Mouse (Mus musculus) Muller cell, postnatal 12 days (primary cell): ENCODE results near the gene Ctcfl.
"Not testable (repeated sequence)": the region's sequence is repeated elsewhere in the genome, so short reads cannot be mapped to it uniquely, and the experiment has no call there.

Experiments
- DNase-seq: peaks from one replicate; pipeline ENCODE4 v3.0.0-alpha.2; 2015; ENCODE audit errors: inconsistent ontology term

The Ctcfl gene

GRCm38 (mm10) chr2:173143611-173144010, 24.3 kb upstream of the Ctcfl start:
- no peak for DNase-seq

DNA sequence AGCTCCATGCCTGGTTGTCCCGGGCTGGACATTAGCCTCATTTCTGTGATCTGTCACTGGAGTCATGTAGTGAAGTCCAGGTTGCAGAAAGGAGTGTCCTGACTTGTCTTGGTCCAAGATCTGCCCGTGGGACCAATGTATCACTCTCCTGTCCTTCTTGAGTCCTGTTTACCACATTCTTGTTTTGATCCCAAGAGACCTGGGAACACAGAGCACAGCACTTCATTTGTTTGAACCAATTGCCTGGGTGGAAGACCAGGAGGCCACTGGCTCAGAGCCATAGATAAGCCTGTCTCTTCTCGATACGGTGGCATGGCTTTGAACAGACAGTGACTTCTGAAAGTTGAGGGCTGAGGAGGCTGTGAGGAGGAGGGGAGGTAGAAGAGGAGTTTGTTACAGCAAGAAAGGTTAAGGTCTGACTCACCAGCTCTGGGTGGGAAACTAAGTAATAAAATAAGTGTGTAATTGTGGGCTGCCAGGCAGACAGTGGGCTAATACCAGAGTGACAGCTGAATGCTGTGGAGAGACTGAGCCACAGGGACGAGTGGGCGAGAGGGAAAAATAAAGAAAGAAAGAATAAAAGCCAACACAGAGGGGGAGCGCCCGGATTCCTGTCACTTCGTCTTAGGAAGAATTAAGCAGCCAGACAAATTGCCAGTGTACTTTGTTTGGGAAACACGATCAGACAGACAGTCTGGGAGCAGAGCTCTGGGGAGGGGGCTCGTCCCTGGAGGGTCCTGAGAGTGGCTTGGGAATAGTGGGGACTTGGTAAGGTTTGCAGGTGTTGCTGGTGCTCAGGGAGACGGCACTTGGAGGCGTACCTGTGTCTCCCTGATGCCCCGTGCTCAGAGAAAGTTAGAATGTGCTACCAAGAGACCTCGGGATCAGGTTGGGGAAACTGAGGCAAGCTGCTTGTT, 19.3 kb upstream of the Ctcfl start:
- DNase-seq, result peak; percentile 45

DNA sequence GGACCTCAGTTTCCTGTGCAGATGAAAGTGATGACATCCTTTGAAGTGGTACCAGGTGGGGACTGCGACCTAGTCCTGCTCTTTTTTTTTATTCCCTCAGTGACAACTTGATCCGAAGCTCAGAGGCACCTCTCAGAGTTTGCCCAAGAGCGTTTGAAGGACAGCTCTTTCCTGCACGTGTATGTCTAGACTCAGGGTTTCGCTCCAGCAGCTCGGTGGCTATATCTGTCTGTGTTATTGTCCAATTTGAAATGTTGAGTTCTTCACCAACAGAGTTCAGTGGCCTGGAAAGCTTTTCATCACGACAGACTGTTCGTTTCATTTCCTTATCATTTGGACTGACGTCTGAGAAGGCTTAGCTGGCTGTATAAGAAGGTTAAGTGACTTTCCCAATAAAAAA, 15.4 kb upstream of the Ctcfl start:
- no peak for DNase-seq

GRCm38 (mm10) chr2:173132794-173133300, 13.5 kb upstream of the Ctcfl start:
- no peak for DNase-seq

DNA sequence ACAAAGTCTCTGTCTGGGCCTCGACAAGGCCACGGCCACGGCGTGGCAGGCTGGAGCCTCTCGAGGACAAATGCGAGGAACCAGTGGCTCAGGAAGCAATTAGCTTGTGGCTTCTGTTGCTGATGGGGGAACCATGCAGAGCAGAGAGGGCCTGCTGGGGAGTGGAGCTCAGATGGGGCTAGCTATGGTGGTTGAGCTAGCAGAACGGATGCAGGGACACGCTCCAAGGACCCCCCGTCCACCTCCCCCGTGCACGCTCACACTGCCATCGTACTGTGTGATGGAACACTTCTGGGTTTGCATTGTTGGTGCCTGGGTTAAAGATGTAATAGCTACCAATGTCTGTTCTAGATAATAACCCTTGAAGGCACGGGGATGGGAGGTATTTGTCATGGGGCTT, 12.9 kb upstream of the Ctcfl start:
- no peak for DNase-seq

DNA sequence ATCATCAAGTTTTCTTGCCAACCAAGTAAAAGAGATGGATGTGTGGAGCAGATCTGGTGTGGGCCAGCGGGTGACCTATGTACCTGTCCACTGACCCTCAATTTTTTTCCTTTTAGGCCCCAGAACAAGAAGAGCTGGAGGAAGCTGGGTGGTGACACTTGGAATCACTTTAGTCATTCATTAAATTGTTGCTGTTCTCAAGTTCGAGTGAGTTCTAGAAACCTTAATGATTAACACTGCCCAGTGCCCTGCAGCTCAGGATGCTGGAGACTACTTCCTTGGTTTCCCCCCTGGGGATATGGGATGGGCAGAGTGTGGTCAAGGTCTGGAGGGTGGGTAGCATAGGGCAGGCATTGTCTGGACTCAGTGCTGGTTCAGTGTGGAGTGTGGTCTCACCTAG, 9.8 kb upstream of the Ctcfl start:
- DNase-seq, result no peak

DNA sequence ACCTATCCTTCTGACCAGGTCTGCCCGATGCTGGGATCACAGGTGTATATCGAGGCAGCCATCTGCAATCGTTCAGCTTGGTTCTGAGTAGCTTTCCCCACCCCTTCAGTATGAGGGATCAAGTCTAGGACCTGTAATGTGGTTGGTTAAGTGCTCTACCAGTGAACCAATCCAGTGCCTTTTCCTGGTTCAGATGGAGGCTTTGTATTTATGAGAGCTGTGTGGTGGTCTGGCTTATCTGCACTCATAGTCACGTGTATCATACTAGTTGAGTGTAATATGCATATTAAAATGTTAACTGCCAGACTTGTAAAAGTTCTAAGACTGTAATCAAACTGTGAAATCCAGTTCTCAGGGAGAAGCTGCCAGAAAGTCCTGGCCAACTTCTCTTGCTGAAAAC, 7.1 kb upstream of the Ctcfl start:
- DNase-seq, result no peak

GRCm38 (mm10) chr2:173124022-173124735, 4.9 kb upstream of the Ctcfl start:
- DNase-seq, result no peak

- not testable (repeated sequence) for DNase-seq
Observed at GRCm38 (mm10) chr2:173120117-173120516, 792 bp upstream of the Ctcfl start.

DNA sequence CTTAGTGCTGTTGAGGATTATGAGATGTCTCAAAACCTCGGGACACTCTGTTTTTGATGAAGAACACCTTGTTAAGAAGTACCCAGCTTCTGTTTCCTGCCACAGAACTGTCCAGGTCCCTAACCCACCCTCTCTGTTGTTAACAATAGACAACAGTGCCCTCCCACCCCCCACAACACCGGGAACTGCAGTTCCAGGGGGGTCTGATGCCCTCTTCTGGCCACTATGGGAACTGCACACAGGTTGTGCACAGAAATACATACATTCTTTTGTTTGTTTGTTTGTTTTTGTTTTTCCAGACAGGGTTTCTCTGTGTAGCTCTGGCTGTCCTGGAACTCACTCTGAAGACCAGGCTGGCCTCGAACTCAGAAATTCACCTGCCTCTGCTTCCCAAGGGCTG, 5.5 kb downstream of the Ctcfl start:
- DNase-seq, result not testable (repeated sequence)

DNA sequence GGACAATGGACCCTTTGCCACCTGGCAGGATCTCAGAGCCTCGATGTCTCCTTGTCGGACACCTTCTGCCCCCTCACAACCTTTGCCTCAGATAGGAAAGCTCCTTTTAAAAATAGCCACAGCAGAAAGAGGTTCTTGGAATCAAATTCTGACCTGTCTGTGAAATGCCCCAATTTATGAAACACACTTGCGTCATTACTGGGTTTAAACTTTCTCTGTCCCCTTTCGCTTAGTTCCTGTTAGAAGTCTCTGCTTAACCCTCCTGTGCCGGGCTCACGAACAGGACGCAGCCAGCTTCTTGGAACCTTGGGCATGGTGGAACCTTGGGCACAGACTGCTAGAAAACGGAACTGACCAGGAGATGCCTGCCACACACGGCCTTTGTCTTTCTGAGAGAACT, 8.8 kb downstream of the Ctcfl start:
- DNase-seq, result no peak

- DNase-seq, result no peak
Observed at GRCm38 (mm10) chr2:173109510-173109909, 9.8 kb downstream of the Ctcfl start.

GRCm38 (mm10) chr2:173108509-173109190, 10.7 kb downstream of the Ctcfl start:
- no peak for DNase-seq

- DNase-seq, result peak; percentile 38
Observed at GRCm38 (mm10) chr2:173106889-173107785, 12.2 kb downstream of the Ctcfl start.

GRCm38 (mm10) chr2:173106409-173106808, 12.9 kb downstream of the Ctcfl start:
- DNase-seq, result no peak

GRCm38 (mm10) chr2:173097337-173097736, 22.0 kb downstream of the Ctcfl start:
- DNase-seq, result not testable (repeated sequence)

DNA sequence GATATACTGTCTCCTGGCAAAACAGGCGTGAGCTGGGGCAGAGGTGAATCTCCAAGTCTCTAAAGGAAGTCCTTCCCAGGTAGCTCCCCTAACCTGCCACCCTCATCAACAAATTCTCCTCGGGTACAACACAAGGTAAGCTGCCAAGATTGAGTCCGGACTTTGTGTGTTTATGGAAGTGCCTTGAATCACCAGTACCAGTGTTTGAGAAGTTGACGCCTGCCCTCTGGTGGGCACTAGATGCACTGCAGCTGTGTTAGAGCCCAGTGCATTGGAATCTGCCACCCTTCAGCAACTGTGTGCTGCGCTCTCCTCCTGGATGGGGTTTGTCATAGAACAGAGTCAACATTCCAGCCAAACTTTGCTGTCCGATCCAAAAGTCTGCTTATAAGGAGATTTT, 29.9 kb downstream of the Ctcfl start:
- peak; percentile 70 for DNase-seq

DNA sequence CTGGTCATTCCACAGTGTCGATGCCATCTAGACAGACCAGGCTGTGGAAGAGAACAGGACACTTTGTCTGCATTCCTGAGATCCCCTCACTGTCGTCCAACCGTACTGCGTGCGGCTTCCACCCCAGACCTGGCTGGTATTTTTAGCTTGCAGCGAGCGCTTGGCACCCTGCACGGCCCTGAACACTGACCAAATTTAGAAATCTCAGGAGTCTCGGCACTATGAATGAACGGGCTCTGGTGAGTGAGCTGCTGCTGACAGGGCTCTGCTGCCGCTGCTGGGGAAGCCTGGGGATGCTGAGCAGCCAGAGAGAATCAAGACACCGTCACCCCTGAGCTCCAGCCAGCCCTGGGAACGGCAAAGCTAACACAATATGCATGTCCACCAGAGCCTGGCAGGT, 31.9 kb downstream of the Ctcfl start:
- DNase-seq, result peak; percentile 35

GRCm38 (mm10) chr2:173085763-173086162, 33.6 kb downstream of the Ctcfl start:
- DNase-seq, result no peak

DNA sequence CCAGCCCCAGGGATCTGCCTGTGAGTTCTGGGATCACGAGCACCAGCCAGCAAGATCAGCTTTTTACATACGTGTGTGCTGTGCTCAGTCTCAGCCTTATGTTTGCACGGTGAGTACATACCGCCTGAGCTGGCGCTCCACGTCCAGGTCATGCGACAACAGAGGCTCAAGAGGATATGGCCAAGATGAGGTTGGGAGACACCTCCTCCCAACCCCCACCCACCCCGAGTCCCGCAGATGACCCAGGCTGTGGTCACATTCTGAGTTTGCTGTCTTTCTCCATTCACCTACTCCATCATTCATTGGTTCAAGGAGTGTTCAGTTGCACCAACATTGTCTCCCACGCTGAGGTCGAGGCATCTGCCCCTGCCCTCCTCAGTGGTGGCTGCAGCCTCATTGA, 34.5 kb downstream of the Ctcfl start:
- no peak for DNase-seq
